Mouse (Mus musculus): ENCODE measurements around the gene Phf6.
"Not testable (repeated sequence)": the region's sequence is repeated elsewhere in the genome, so short reads cannot be mapped to it uniquely, and the experiment has no call there.

Gene Phf6

GRCm38 (mm10) chrX:52981378-52981777, 69.3 kb downstream of the Phf6 start:
- DNase-seq = no peak

GRCm38 (mm10) chrX:52987905-52988783, 76.1 kb downstream of the Phf6 start, which contains the start of gene Hprt:
TSS of gene Hprt (plus strand) at chrX:52988137.
- peak; percentile 99 for DNase-seq

- DNase-seq = peak; percentile 78
Measured at GRCm38 (mm10) chrX:52994726-52995125, 82.7 kb downstream of the Phf6 start.

- not testable (repeated sequence) for DNase-seq
Measured at GRCm38 (mm10) chrX:53004887-53005286, 92.8 kb downstream of the Phf6 start.

- DNase-seq = no peak
Measured at GRCm38 (mm10) chrX:53006062-53006461, 94.0 kb downstream of the Phf6 start.

Measured in heart, adult 11 months (tissue).